Mouse (Mus musculus) left cerebral cortex, postnatal 4 days (tissue): ENCODE data around the gene Gca. TPM values are rescaled to one million over a fixed set of nuclear protein-coding genes. Genes with fewer than 3 reads are reported as not detected.

Source experiments
- total RNA-seq, 2 experiments: library from RNA; stranded (reverse); gene quantifications; 2 replicates each; pipeline ENCODE4 v1.2.3; 2021

Gca gene
- total RNA-seq, 2 experiments from 2014 or later: 5.6 to 7.5 TPM

Other genes with a start within 250 kb of the Gca start
- gene Gcg, start 180.6 kb upstream of the Gca start, total RNA-seq: 1 to 10 TPM in 1 of 2 experiments, under 1 TPM in 1; 0.84 to 1.1 TPM
- 1 to 10 TPM; 2.1 to 2.2 TPM for gene Fap, start 90.2 kb upstream of the Gca start, total RNA-seq
- gene Ifih1, start 18.0 kb upstream of the Gca start, total RNA-seq: 1 to 10 TPM; 2.1 to 2.2 TPM